Mouse (Mus musculus) liver, postnatal 0 days (tissue): Measurements from ENCODE around the gene Trim7. TPM values are rescaled to one million over a fixed set of nuclear protein-coding genes. Genes with fewer than 3 reads are reported as not detected.

Source experiments
- ATAC-seq: fragments of 200-750 bp; cut with Nextera tagmentation; 2 replicates; pipeline ENCODE4 v1.8.0; 2017; ENCODE audit warnings: mild to moderate bottlenecking, moderate library complexity
- DNase-seq: peaks from one replicate; pipeline ENCODE4 v3.0.0-alpha.2; 2016
- H3K27ac ChIP-seq: fragments of 300-500 bp; sonication (generic); 2 replicates; pipeline ENCODE4 v1.5.1; 2014; ENCODE audit warnings: antibody characterized with exemption, moderate library complexity, mild to moderate bottlenecking, low read depth
- H3K27me3 ChIP-seq: fragments of 300-500 bp; sonication (generic); 2 replicates; pipeline ENCODE4 v1.6.1; 2014; ENCODE audit warnings: low read length, control low read depth, mixed read lengths; ENCODE audit not compliant: insufficient read depth
- H3K36me3 ChIP-seq: fragments of 300-500 bp; sonication (generic); replicated peaks from 2 replicates; pipeline ENCODE4 v1.6.1; 2014; ENCODE audit warnings: mild to moderate bottlenecking, control low read depth, low read length, moderate library complexity, mixed read lengths; ENCODE audit not compliant: insufficient read depth
- H3K4me1 ChIP-seq: fragments of 300-500 bp; sonication (generic); 2 replicates; pipeline ENCODE4 v1.6.1; 2014; ENCODE audit warnings: antibody characterized with exemption, mild to moderate bottlenecking, control low read depth; ENCODE audit not compliant: insufficient read depth
- H3K4me2 ChIP-seq: fragments of 300-500 bp; sonication (generic); 2 replicates; pipeline ENCODE4 v1.6.1; 2014; ENCODE audit warnings: low read depth, mild to moderate bottlenecking, low read length, moderate library complexity, mixed read lengths
- H3K4me3 ChIP-seq: fragments of 300-500 bp; sonication (generic); 2 replicates; pipeline ENCODE4 v1.5.1; 2014; ENCODE audit warnings: low read depth, low read length
- H3K9ac ChIP-seq: fragments of 300-500 bp; sonication (generic); replicated peaks from 2 replicates; pipeline ENCODE4 v1.6.1; 2014; ENCODE audit warnings: mild to moderate bottlenecking, moderate library complexity
- H3K9me3 ChIP-seq: fragments of 300-500 bp; sonication (generic); 2 replicates; pipeline ENCODE4 v1.6.1; 2016; ENCODE audit warnings: mild to moderate bottlenecking, control low read depth, low read length, mixed read lengths
- CTCF ChIP-seq: sonication (generic); IDR thresholded peaks from 2 replicates; pipeline ENCODE4 v1.5.1; 2016; ENCODE audit warnings: antibody characterized with exemption, low read depth
- EP300 ChIP-seq: IDR thresholded peaks from 2 replicates; pipeline ENCODE4 v1.6.1; 2016; ENCODE audit warnings: antibody characterized with exemption, low read depth, mild to moderate bottlenecking
- WGBS: fragments of 180-500 bp; shearing (Covaris S2); extraction: QIAGEN DNeasy Blood & Tissue Kit; methylation state at CpG from one replicate; pipeline ENCODE4 v1.1.7; 2014; ENCODE audit not compliant: insufficient replicate concordance; 5-methylcytosine and 5-hydroxymethylcytosine counted together
- polyA plus RNA-seq: library from polyadenylated mRNA; unstranded; fragments of >200 nt; fragmentation: Nextera tagmentation; extraction: Ambion mirVana; gene quantifications from 2 replicates; pipeline ENCODE4 v1.2.1, GENCODE M21; 2015

Gene Trim7
- polyA plus RNA-seq, 1 experiment from 2014 or later, result 0.48 TPM

- Histone ChIP-seq H3K4me1 (peaks cover 16% of the 10 kb centered on the region), H3K9ac (peak overlapping the region; percentile 74), H3K4me2 (peak overlapping the region; percentile 100), H3K27ac (peak overlapping the region; percentile 62; the same call in 1 of the 2 replicates), H3K4me3 (peak overlapping the region; percentile 69), H3K27me3 (0 out of 2 replicates have a peak, but pooled peaks cover 11% of the 10 kb centered on the region), H3K9me3 (no peaks in the 10 kb centered on the region), H3K36me3 (no peaks in the 10 kb centered on the region)
- DNase-seq (peak; percentile 64), ATAC-seq (peak; percentile 31; the same call in 1 of the 2 replicates)
- WGBS, result under 1% methylated on average over 74 of the region's 77 CpGs
- TF ChIP-seq EP300 (no peak), CTCF (no peak)
Measured at GRCm38 (mm10) chr11:48837310-48838180, 11.6 kb downstream of the Trim7 start.

GRCm38 (mm10) chr11:48838181-48838797 lies 12.3 kb downstream of the Trim7 start:
- ATAC-seq (0 out of 2 replicates have a peak, but pooled peaks have one; percentile 5), DNase-seq (no peak)
- TF ChIP-seq CTCF (no peak), EP300 (no peak)
- no peaks in the 10 kb centered on the region for H3K9me3 ChIP-seq
- H3K27ac ChIP-seq, result 0 out of 2 replicates have a peak overlapping the region, but pooled peaks have one; percentile 62
- no peaks in the 10 kb centered on the region for H3K36me3 ChIP-seq
- WGBS, result 2% methylated on average over 16 of the region's 16 CpGs
- H3K27me3 ChIP-seq, result 0 out of 2 replicates have a peak, but pooled peaks cover 11% of the 10 kb centered on the region
- peak overlapping the region; percentile 100 for H3K4me2 ChIP-seq
- H3K9ac ChIP-seq, result peak overlapping the region; percentile 74
- peak overlapping the region; percentile 69 for H3K4me3 ChIP-seq
- H3K4me1 ChIP-seq, result peaks cover 16% of the 10 kb centered on the region

- H3K9ac ChIP-seq, result no peak overlapping the region
- WGBS, result 79% methylated on average over 10 of the region's 10 CpGs
Measured at GRCm38 (mm10) chr11:48838879-48839680, 13.1 kb downstream of the Trim7 start.

GRCm38 (mm10) chr11:48840805-48841204 lies 14.9 kb downstream of the Trim7 start:
- H3K9me3 ChIP-seq, result no peaks in the 10 kb centered on the region
- no peak for TF ChIP-seq CTCF
- no peak for TF ChIP-seq EP300
- ATAC-seq (no peak), DNase-seq (no peak)
- 0 out of 2 replicates have a peak, but pooled peaks cover 11% of the 10 kb centered on the region for H3K27me3 ChIP-seq
- H3K4me3 ChIP-seq, result no peak overlapping the region
- no peak overlapping the region for H3K9ac ChIP-seq
- no peaks in the 10 kb centered on the region for H3K36me3 ChIP-seq
- H3K4me1 ChIP-seq, result peaks cover 16% of the 10 kb centered on the region
- no peak overlapping the region for H3K4me2 ChIP-seq
- no peak overlapping the region for H3K27ac ChIP-seq

More at GRCm38 (mm10) chr11:48838879-48839680, 13.1 kb downstream of the Trim7 start:
- Histone ChIP-seq H3K27me3 (0 out of 2 replicates have a peak, but pooled peaks cover 11% of the 10 kb centered on the region), H3K4me1 (peaks cover 16% of the 10 kb centered on the region), H3K27ac (no peak overlapping the region), H3K36me3 (no peaks in the 10 kb centered on the region), H3K4me2 (no peak overlapping the region), H3K9me3 (no peaks in the 10 kb centered on the region), H3K4me3 (no peak overlapping the region)
- no peak for TF ChIP-seq EP300
- TF ChIP-seq CTCF, result no peak
- no peak for DNase-seq
- no peak for ATAC-seq

- Histone ChIP-seq H3K36me3 (no peaks in the 10 kb centered on the region), H3K27ac (no peak overlapping the region), H3K4me3 (no peak overlapping the region), H3K9me3 (no peaks in the 10 kb centered on the region), H3K4me2 (no peak overlapping the region), H3K27me3 (0 out of 2 replicates have a peak, but pooled peaks cover 10% of the 10 kb centered on the region), H3K9ac (no peak overlapping the region), H3K4me1 (peaks cover 16% of the 10 kb centered on the region)
- DNase-seq, result no peak
- WGBS, result 78% methylated on average over 5 of the region's 5 CpGs
- ATAC-seq, result no peak
- TF ChIP-seq EP300 (no peak), CTCF (no peak)
Measured at GRCm38 (mm10) chr11:48841213-48841612, 15.3 kb downstream of the Trim7 start.
